Mouse (Mus musculus) lung, adult 2 months (tissue): ENCODE measurements at regions not wholly inside any gene's neighbourhood (a gene's known extent, or its start where the extent isn't known, plus 50 kb on each side); places are given as distances from the start of the nearest gene placed in this dataset.

Source experiments
- CTCF ChIP-seq: fragments of 200-500 bp; IDR thresholded peaks from 2 replicates; pipeline ENCODE4 v1.5.1; 2011; ENCODE audit warnings: mild to moderate bottlenecking, low read length, control low read depth; ENCODE audit not compliant: insufficient read depth
- POLR2A ChIP-seq: fragments of 200-500 bp; IDR thresholded peaks from 2 replicates; pipeline ENCODE4 v1.6.1; 2011; ENCODE audit warnings: low read depth, mild to moderate bottlenecking, control low read depth, low read length, borderline replicate concordance; ENCODE audit errors: extremely low read depth

- no peak for TF ChIP-seq CTCF
- TF ChIP-seq POLR2A: no peak
Observed at GRCm38 (mm10) chr13:53805872-53806271, 249.6 kb downstream of the Drd1 start.
